Mouse (Mus musculus): ENCODE data around the gene Mtcl1. TPM values are rescaled to one million over a fixed set of nuclear protein-coding genes. Genes with fewer than 3 reads are reported as not detected.

Gene Mtcl1
- 10 to 100 TPM; 30.0 to 41.4 TPM for total RNA-seq (2021)
- long read RNA-seq, partial matches to known transcripts, result 0 of 3 reads
- long read RNA-seq, other reads (novel, unspliced or antisense), result 1 of 3 reads

DNA sequence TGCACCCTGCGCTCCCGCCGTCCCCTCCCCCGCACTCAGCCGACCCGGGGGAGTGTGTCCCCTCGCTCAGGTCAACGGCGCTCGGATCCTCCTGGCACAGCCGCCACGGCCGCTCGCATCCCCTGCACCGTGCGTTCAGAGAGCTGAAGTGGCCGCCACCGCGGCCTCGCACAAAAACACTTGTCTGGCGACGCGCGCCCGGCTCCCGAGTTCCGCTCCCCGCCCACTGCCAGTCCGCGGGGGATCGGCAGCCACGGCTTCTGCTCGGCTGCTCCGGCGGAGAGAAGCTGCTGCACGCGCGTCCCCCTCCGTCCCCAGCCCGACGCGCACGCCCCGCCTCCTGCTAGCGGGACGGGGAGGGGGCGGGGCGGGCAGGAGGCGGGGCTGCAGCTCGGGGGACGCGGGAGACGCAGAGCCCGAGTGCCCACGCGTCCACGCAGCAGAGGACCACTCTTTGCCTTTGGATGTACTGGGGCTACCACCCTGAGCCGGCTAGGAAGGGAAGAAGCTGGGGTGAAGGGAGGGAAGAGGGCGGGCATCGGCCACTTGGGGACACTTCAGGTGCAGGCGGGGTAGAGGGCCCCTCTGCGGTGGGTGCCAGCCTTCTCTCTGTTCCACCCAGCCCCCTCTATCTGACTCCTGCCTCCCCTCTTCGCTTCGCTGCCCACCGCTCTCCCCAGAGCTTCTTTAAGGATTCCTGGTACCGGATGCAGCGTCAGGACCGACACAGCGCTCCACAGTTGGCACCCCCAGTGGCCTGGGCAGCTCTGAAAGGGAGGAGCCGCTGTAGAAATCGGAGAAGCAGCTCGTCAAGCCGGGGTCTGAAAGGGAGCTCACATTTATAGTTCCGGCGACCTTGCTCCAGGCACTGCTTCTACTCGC is at the start of gene Mtcl1:
Mtcl1 (minus strand) TSS at position 291 of the 882 bp plus-strand sequence.
- DNase-seq (ENCODE audit: low spot score in 2 of 2), result peak; percentile 76 to 82

DNA sequence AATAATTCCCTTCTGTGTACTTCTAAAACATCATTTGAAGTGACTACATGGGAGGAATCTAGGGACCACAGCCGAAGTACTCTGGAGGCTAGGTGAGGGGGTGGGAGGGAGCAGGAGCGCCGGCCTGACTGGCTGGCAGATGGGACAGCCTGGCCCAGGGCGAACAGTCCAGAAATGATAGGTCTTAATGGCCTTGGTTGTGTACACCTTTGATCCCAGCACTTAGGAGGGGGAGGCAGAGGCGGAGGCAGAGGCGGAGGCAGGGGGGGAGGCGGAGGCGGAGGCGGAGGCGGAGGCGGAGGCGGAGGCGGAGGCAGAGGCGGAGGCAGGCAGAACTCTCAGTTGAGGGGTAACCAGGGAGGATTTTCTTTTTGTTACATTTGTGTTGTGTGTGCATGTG is 49.0 kb upstream of the Mtcl1 start:
- no peak for DNase-seq (ENCODE audit: low spot score in 2 of 2)

DNA sequence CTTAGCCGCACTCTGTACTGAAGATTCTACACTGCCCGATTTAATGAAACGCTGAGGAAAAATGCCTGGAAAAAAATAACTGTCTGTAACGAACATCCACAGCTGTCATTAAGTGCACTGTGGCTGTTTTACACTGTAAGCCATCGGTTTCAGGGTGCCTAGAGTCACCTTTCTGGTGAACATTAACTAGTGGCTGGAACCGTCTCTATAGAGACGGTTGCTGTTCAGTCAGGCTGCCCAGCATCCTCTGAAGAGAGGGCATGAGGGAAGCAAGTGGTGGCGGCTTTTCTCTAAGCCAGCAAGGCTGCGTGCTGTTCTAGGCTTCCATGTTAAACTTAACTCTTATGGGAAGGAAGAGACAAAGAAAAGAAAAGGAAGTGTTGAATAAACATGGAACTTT is 47.0 kb upstream of the Mtcl1 start:
- DNase-seq (ENCODE audit: low spot score in 2 of 2), result no peak

DNA sequence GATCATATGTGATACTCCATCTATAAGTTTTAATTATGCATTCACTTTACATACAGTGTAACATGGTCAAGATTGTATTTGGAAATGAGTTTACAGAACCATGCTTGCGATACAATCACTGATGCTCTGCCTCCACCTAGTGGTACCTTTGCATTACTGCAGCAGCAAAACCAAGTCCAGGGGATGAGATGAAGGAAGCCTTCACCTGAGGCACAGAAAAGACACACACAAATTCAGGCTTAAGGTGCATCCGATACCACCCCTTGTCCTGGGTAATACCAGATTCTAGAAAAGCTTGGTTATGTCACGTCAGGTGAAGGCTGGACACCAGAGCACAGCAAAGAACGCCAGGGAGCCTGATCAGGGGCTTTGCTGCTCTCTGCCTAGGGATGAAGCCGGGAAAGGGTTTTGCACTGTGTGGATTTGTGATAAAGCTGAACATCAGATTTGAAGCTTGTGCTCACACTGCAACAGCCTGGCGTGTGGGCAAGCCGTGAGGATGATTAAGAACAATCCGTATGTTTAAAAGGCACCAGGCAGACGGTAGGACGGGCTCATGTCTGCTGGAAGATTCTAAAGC is 40.6 kb upstream of the Mtcl1 start:
- DNase-seq (ENCODE audit: low spot score in 2 of 2), result peak; percentile 62 to 69

DNA sequence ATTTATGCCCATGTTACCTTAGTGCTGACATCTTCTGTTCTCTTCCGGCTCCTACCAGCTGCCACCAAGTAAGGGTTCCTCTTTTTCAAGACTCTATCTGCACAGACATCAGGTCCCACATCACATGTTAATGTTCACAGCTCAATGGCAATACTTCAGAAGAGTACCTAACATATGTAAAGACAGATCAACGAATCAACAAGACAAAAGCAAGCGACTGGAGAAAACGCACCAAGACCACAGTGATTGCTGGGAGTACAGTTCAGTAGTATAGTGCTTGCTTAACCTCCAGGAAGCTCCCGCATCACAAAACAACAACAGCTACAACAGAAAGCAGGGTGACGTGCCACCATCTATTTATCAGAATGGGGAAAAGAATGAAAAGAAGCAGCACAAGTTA is 37.0 kb upstream of the Mtcl1 start:
- DNase-seq (ENCODE audit: low spot score in 2 of 2), result no peak

DNA sequence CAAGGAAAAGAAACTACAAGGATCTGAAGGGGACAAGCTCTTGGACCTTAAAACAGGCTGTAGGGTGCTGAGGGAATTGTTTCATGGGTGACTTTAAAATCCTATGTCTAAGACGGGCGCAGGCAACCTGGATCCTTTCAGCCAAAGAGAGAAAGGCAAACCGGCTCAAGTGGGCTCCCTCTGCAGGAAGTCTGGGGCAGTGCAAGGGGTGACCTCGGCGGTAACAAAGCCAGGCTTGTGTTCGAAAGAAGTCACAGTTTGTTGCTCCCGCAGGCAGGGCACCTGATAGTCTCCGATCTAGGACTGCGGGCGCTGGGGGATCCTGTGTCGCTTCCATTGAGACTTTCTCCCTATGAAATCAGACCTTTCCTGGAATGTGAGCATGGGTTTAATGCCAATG is 36.2 kb upstream of the Mtcl1 start:
- DNase-seq (ENCODE audit: low spot score in 2 of 2), result peak; percentile 81 to 84

DNA sequence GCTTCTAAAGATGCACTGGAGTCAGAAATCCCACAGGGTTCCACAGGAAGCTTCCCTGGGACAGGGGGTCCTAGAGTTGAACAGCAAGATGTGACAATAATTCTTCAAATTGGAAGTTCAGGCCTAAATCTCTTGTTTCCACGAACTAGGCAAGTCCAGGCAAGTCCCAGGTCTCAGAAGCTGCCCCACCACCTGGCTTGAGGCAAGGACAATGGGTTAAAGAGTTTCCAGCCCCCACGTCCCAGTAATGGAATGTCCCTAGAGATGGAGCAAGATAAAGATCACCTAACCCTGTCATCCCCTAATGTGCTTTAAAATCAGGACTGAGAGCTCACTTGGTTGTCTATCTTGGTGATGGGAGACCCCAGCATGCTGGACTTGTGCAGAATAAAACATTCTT is 35.4 kb upstream of the Mtcl1 start:
- no peak for DNase-seq (ENCODE audit: low spot score in 2 of 2)

DNA sequence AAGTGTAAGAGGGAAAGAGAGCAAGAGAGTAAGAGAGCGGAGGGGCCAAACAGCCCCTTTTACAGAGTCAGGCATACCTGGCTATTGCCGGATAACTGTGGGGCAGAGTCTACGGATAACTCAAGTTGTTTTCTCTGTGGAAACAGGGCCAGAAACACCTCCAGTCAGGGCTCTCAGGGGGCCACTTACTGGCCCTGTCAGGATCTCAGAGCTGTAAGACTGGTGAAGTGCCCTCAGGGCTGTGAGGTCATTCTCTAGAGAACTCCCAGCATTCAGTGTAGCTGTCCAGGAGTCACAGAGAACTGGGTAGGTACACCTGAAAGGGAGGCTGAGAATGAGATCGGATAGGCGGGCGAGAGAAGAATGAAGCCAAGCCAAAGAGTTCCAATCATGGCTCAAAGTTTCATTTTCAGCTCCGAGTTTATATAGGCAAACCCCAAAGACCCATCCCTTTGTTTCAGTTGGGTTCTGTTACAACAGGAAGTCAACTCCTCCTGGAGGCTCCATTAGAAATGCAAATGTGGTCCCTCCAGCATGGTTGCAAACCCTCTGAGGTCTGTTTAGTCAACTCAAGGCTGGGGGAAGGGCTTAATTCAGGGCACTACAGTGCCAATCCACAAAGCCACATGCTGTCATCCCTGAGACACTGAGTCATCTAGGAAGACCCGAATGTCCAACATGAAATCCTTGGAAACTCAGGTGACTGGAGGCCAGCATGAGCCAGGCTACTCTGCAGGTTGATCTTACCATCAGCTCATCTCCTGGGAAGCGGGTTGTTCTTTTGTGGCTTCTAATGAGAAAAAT is 34.3 kb upstream of the Mtcl1 start:
- DNase-seq (ENCODE audit: low spot score in 2 of 2), result no peak

DNA sequence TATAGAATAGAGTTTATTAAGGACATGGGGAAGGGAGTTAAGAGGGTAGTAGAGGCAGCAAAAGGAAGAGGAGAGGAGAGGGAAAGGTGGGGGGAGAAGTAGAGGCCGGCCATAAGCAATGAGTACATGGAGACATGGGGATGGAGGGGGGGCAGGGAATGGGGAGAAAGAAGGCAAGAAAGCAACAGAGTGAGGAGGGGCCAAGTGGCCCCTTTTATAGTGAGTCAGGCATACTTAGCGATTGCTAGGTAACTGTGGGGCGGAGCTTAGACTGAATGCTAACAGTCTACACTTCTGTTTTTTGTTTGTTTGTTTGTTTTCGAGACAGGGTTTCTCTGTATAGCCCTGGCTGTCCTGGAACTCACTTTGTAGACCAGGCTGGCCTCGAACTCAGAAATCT is 31.7 kb upstream of the Mtcl1 start:
- DNase-seq (ENCODE audit: low spot score in 2 of 2), result no peak

DNA sequence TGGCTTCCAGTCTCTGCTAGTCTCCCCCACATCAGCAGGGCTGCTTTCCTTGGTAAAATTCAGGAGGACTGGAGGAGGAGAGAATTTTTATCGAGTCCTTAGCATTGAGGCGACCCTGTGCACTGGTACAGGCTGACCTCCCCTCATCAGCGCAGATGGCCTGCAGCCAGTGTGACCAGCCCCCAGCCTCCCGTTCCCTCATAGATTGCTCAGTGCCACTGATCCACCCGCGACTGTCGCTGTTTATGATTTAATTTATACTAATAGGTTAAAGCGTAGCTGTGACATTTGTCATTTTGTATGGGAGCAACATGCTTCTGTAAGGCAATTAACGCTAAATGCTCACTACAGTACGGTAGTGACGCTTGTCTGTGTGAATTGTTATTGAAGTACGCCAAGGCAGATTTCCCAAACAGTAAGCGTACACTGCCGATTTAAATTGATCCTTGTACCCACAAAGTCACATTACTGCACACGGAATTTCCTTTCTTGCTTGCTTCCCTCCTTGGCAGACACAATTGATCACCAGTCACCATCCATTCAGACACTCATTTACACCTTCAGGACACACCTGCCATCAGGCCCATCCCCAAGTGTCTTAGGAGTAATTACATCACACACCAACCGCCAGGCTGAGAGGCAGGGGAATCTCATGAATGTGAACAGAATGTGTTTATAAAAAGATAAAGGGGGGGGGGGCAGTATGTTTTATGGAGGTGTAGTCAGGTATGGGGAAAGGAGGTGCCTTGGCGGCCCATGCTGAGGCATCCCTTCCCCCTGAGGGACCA is 31.1 kb upstream of the Mtcl1 start:
- DNase-seq (ENCODE audit: low spot score in 2 of 2), result no peak

DNA sequence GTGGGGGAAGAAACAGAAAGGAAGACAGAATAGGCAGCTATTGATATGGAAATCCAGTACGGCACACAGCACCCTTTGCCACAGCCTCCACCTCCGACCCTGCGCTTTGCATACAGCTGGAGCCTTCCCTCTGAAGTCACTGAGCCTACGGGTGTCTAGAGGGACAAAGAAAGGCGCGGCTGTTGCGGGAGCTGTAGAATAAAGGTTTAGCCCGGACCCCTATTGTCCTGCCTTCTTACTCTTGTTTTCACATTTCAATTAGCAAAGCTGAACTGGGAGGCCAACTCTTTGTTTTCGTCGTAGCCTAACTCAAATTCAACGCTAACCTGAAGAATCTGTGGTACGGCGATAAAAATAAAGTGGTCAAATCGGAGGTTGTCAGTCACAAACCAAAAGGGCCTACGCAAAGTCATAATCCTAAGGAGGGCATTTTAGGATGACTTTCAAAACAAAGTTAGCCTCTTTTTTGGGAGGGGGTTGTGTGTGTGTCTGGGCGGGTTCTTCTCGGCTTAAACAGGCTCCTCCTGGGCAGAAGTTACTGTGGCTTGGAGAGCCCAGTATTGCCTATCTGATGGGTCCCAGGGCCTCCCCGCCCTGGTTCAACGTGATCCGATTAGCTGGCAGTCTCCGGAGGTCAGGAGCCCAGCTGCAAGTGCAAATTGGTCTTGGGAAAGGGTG is 30.4 kb upstream of the Mtcl1 start:
- DNase-seq (ENCODE audit: low spot score in 2 of 2), result no peak

DNA sequence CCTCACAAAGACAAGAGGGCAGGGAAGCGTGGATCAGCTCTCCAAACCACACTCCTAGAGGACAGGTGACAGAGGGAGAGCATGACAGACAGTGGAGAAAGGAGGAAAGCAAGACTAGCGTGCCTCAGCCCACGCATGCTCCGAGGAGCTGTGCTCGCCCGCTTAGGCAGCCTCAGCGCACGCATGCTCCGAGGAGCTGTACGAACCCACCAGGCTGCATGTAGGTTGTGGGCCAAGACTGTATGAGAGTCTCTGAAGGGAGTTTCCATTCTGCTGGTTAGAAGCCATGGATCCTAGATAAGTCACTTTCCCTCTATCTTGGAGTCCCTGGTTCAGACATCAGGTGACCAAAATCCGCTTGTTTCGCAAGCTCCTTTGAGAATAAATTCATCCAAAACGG is 29.8 kb upstream of the Mtcl1 start:
- peak in 1 of 2 experiments; percentile 31 for DNase-seq (ENCODE audit: low spot score in 2 of 2)

DNA sequence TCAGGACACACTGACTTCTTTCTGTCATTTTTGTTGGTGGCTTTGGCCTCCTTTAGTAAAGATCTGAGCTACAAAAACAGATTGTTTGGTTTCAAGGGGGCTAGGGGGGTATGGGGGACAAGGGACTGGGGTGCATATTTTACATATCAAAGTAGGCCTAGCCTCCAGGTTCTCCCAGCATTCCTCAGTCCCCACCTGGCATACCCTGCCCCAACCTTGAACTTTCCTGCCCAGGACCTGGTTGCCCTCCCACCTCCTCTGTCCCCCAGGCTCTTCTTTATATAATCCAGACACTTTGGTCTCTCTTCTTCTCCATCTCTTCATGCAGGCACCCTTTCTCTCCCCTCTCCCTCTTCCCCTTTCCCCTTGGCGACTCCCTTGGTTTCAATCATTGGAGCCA is 23.7 kb upstream of the Mtcl1 start:
- no peak for DNase-seq (ENCODE audit: low spot score in 2 of 2)

DNA sequence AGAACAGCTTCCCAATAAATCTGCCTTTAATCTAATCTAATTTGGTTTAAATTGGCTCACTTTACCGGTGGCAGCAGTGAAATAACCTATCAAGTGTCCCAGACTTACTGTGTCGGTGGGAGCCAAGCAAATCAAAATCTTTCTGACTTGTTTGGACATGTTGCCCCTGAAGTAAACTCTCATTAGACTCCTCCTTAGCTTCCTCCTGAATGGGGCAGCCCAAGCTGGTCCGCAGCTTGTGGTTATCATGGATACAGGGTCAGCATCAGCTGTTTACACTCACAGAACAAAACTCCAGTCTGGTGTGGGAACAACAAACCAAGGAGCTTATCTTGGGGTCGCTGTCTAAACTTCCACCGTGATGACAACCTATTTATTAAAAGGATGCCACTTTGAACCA is 22.2 kb upstream of the Mtcl1 start:
- no peak for DNase-seq (ENCODE audit: low spot score in 2 of 2)

DNA sequence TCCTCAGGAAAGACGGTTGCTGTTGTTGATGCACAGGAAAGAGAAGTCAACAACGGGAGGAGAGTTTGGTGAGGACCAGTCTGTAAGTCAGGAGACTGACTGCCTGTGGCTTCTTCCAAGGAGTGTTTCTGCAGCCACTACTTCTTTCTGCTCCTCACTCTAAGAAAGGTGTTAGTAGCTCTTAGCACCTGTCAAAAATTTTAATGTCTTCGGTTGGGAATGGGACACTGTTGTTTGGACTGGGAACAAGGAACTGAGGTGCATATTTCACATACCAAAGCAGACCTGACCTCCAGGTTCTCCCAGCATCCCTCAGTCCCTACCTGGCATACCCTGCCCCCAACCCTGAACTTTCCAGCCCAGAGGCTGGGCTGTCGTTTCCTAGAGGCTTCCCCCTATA is 21.7 kb upstream of the Mtcl1 start:
- DNase-seq (ENCODE audit: low spot score in 2 of 2), result no peak

DNA sequence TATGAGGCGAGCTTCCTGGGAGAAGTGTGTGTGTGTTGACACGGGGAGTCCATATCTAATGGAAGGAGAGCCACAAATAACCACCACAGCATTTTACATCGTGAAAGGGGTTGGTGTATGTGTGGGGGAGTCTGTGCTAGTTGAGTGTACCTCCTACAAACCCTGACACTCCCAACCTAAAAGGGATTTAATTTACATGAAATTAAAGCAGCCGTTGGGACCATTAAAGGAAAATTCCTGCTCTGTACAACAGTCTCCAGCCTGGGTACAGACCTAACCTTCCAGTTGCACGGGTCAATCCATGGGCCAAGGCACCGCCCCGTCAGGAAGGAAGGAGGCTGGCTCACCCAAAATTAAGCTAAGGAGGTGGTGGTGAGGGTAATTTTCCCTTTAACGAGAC is 20.5 kb upstream of the Mtcl1 start:
- DNase-seq (ENCODE audit: low spot score in 2 of 2), result no peak

DNA sequence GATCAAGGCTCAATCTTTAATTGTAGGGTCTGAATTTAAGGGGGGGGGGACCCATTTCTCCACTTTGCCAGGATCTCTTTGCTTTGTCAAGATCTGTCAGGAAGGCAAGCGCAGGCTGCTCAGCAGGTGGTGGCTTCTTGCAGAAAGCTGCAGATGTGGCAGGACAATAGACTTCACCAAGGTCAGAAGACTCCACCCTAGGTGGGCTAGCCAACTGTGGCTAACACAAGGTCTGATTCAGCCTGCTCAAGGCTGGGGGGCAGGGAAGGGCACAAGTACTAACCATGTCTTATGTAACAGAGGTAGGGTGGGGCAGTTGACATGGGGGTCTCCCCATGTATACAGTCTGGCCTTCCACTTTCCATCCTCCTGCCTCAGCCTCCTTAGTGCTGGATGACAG is 7.7 kb upstream of the Mtcl1 start:
- DNase-seq (ENCODE audit: low spot score in 2 of 2), result no peak

DNA sequence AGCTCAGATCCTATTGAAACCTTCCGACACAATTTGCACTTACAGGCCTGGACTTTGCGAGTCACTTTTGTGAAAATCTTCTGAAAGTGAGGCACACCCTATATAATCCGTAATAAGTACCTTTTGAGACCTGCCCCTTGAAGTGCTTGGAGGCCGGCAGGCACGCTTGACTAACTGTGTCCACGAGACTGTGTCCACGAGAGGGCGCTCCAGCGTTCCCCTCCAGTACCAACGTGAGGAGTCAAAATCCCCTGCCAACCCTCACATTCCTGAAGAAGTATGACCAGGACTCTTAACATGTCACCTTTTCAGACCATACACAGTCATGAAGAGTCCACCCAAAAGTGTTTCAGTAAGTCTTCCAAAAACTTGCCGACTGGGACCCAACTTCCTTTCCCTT is 1.6 kb upstream of the Mtcl1 start:
- DNase-seq (ENCODE audit: low spot score in 2 of 2), result peak; percentile 91 to 92

DNA sequence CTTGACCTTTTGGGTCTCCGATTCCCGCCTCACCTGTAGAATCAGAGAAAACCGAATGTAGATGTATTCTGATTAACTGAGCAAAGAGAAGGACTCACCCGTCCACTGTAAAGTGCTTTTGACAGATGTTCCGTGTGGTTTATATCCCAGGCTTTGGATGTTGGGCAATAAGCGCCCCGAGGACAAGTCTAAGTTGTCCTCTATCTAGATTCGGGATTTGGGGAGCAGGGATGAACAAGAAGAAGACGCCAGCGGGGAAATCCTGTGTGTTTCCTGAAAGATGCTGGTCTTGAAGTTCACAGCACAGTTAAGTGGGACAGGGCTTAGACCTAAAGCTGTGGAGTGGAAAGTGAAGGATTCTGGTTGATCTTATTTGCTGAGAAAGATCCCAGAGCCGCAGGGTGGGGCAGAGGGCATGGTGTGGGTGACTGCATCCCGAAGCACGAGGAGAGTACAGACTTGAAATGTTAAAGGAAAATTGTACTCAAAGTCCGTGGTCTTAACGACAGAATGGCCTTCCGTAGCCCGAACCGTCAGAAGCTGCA is 1.0 kb upstream of the Mtcl1 start:
- no peak for DNase-seq (ENCODE audit: low spot score in 2 of 2)
